Mouse (Mus musculus) neural tube, embryonic 15.5 days (tissue): ENCODE data around the gene Naa10. TPM values are rescaled to one million over a fixed set of nuclear protein-coding genes. Genes with fewer than 3 reads are reported as not detected.

Experiments used
- ATAC-seq: fragments of 200-750 bp; cut with Nextera tagmentation; 2 replicates; pipeline ENCODE4 v1.8.0; 2017; ENCODE audit warnings: mild to moderate bottlenecking, moderate TSS enrichment, moderate library complexity; ENCODE audit not compliant: low FRiP score
- H3K27ac ChIP-seq: fragments of 300-500 bp; sonication (generic); replicated peaks from 2 replicates; pipeline ENCODE4 v1.5.1; 2015; ENCODE audit warnings: mild to moderate bottlenecking, inconsistent platforms
- H3K27me3 ChIP-seq: fragments of 300-500 bp; sonication (generic); replicated peaks from 2 replicates; pipeline ENCODE4 v1.6.1; 2015; ENCODE audit warnings: inconsistent platforms
- H3K36me3 ChIP-seq: fragments of 300-500 bp; sonication (generic); 2 replicates; pipeline ENCODE4 v1.6.1; 2015; ENCODE audit warnings: inconsistent platforms
- H3K4me1 ChIP-seq: fragments of 300-500 bp; sonication (generic); 2 replicates; pipeline ENCODE4 v1.6.1; 2015; ENCODE audit warnings: inconsistent platforms
- H3K4me2 ChIP-seq: fragments of 300-500 bp; sonication (generic); 2 replicates; pipeline ENCODE4 v1.6.1; 2015; ENCODE audit warnings: inconsistent platforms, mild to moderate bottlenecking, moderate library complexity
- H3K4me3 ChIP-seq: fragments of 300-500 bp; sonication (generic); replicated peaks from 2 replicates; pipeline ENCODE4 v1.5.1; 2015; ENCODE audit warnings: mild to moderate bottlenecking, inconsistent platforms
- H3K9ac ChIP-seq: fragments of 300-500 bp; sonication (generic); replicated peaks from 2 replicates; pipeline ENCODE4 v1.6.1; 2015; ENCODE audit warnings: mild to moderate bottlenecking, inconsistent platforms
- H3K9me3 ChIP-seq: fragments of 300-500 bp; sonication (generic); replicated peaks from 2 replicates; pipeline ENCODE4 v1.6.1; 2016; ENCODE audit warnings: inconsistent platforms
- WGBS: fragments of 180-500 bp; shearing (Covaris S2); methylation state at CpG from one replicate; pipeline ENCODE4 v1.1.7; 2015; ENCODE audit warnings: mixed read lengths; 5-methylcytosine and 5-hydroxymethylcytosine counted together
- polyA plus RNA-seq: library from polyadenylated mRNA; unstranded; fragments of >200 nt; fragmentation: Nextera tagmentation; extraction: Ambion mirVana; gene quantifications from 2 replicates; pipeline ENCODE4 v1.2.1, GENCODE M21; 2015

Gene Naa10
- polyA plus RNA-seq, 1 experiment from 2014 or later: 110 TPM

DNA sequence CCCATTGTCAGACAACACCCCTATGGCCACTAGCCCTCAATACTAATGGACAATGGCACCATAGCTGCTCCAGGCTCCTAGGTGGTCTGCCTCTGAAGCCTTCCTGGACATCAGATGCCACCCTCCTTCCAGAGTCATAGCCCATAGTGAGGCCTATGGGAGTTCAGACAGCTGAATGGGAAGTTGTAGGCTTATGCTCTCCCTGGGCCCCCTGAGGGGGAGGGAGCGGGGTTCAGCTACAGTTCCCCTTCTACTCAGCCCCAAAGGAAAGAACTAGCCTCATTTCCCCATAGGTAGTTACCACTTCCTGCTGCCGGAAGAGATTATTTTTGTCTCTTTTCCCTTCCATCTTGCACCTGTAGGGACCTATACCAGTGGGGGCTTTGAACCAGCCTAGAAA lies 10.2 kb downstream of the Naa10 start:
- H3K4me3 ChIP-seq: no peak overlapping the region
- 81% methylated on average over 2 of the region's 2 CpGs for WGBS
- no peak overlapping the region for H3K27ac ChIP-seq
- no peak overlapping the region for H3K9ac ChIP-seq
- 0 out of 2 replicates have a peak, but pooled peaks cover 4% of the 10 kb centered on the region for H3K4me1 ChIP-seq
- H3K27me3 ChIP-seq: no peaks in the 10 kb centered on the region
- H3K36me3 ChIP-seq: no peaks in the 10 kb centered on the region
- H3K9me3 ChIP-seq: no peaks in the 10 kb centered on the region
- ATAC-seq: no peak
- H3K4me2 ChIP-seq: no peak overlapping the region

DNA sequence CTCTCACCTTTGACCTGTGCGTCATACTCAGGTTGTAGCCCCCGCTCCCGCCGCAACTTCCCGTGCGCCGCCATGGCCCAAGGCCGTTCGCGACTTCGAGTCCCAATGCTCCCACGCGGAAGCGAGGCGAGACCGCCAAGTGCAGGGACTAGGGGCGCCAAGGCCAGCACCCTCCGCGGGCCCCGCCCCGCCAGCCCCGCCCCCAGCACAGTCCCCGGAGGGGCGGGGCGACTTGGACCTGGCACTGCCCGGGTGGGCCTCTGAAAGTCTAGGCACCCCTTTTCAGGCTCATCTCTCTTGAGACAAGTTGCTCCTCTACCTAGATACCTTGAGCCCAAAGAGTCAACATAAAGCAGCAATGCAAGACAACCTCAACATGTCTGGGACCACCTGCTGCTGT lies 10.6 kb downstream of the Naa10 start:
- Histone ChIP-seq H3K4me2 (peak overlapping the region; percentile 39), H3K4me3 (peak overlapping the region; percentile 6; the same call in 1 of the 2 replicates)
- WGBS: 31% methylated on average over 24 of the region's 26 CpGs

DNA sequence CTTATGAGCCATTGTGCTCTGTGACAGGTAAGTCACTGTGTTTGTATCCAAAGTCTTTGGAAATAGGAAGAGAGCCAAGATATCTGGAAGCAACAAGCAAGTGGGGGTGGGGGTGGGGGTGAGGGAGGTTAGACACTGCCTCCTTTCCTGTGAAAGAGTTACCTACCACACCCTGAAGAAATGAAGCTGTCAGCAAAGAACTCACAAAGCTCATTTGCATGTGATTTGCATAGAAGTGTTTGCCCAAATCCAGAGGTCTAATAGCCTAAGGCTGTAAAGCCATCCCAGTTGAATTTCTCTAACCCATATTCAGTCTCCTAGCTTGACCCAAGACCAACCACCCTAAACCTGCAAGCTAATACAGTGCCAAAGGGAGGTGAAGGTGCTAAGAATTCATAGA lies 11.3 kb downstream of the Naa10 start:
- no peaks in the 10 kb centered on the region for H3K27me3 ChIP-seq
- ATAC-seq: no peak
- H3K9ac ChIP-seq: no peak overlapping the region
- no peaks in the 10 kb centered on the region for H3K9me3 ChIP-seq
- H3K4me1 ChIP-seq: 0 out of 2 replicates have a peak, but pooled peaks cover 4% of the 10 kb centered on the region
- no peak overlapping the region for H3K27ac ChIP-seq
- H3K4me2 ChIP-seq: no peak overlapping the region
- no peaks in the 10 kb centered on the region for H3K36me3 ChIP-seq
- H3K4me3 ChIP-seq: no peak overlapping the region

More for the DNA sequence above, 10.6 kb downstream of the Naa10 start:
- H3K4me1 ChIP-seq: 0 out of 2 replicates have a peak, but pooled peaks cover 4% of the 10 kb centered on the region
- H3K27ac ChIP-seq: no peak overlapping the region
- no peak overlapping the region for H3K9ac ChIP-seq
- ATAC-seq: no peak
- H3K36me3 ChIP-seq: no peaks in the 10 kb centered on the region
- no peaks in the 10 kb centered on the region for H3K27me3 ChIP-seq
- H3K9me3 ChIP-seq: no peaks in the 10 kb centered on the region

DNA sequence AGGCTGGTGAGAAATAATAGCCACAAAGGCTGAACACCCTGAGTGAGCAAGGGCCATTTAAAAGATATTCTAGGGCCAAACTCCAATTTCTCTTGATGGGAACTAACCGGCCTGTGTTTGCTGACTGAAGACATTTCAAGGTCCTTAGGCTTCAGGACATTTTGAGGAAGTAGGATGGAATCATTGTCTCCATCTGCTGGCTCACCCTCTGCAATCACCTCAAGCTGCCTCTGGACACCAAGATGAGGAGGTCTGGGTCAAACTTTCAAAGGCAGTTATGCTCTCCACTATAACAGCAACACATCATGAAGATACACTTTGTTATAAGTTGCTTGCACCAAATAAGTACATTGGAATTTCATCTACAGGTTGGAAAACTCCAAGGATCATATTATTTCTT lies 11.7 kb downstream of the Naa10 start:
- H3K4me2 ChIP-seq: no peak overlapping the region
- no peaks in the 10 kb centered on the region for H3K27me3 ChIP-seq
- no peak overlapping the region for H3K4me3 ChIP-seq
- ATAC-seq: no peak
- H3K36me3 ChIP-seq: no peaks in the 10 kb centered on the region
- no peak overlapping the region for H3K27ac ChIP-seq
- 0 out of 2 replicates have a peak, but pooled peaks cover 4% of the 10 kb centered on the region for H3K4me1 ChIP-seq
- WGBS: 90% methylated on average over 1 of the region's 1 CpGs
- H3K9ac ChIP-seq: no peak overlapping the region
- no peaks in the 10 kb centered on the region for H3K9me3 ChIP-seq

DNA sequence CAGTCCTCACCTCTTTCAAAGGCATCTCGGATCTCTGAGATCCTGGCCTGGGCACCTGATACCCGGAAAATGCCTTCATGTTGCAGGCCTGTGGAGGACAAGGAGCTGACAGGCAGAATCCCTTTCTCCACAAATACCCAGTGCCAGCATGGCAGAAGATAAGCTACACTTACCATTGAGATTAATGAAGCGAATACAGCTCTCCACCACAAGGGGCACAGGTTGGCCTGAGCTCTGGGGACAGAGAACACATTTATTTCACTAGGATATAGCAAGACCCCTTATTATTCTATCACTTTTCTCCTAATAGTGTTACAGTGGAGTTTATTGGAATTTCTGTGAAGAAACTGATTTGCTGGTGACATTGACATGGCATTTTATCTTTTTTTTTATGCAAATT lies 23.8 kb downstream of the Naa10 start:
- WGBS: 77% methylated on average over 3 of the region's 3 CpGs
- Histone ChIP-seq H3K27me3 (no peaks in the 10 kb centered on the region), H3K9ac (no peak overlapping the region), H3K9me3 (no peaks in the 10 kb centered on the region), H3K27ac (no peak overlapping the region), H3K36me3 (no peaks in the 10 kb centered on the region), H3K4me3 (no peak overlapping the region), H3K4me1 (no peaks in the 10 kb centered on the region), H3K4me2 (no peak overlapping the region)
- no peak for ATAC-seq

DNA sequence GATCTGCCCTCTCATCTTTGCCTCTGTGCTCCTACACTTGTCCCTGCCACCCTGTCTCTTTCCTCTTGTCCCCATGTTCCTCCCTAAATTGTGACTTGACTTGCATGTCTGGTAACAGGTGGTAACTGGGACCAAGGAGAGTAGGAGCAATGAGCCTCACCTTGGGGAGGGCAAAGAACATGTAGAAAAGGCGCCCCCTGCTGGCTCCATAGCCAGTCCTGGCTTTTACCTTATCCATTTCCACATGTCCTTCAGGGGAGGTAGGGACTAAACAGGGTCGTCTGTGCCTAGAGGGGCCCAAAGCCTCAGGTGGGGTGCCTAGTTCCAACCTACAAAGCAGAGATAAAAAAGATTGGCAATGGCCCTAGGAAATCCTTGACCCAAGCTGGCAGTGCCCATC lies 26.0 kb downstream of the Naa10 start, which contains the start of gene L1cam:
L1cam (minus strand) TSS at position 387 of the 400 bp plus-strand sequence.
- H3K4me3 ChIP-seq: no peak within 1 kb of the TSS
- no peaks in the 10 kb centered on the region for H3K4me1 ChIP-seq
- H3K9me3 ChIP-seq: no peaks in the 10 kb centered on the region
- no peak within 1 kb of the TSS for H3K4me2 ChIP-seq
- H3K27ac ChIP-seq: no peak within 1 kb of the TSS
- ATAC-seq: no peak
- WGBS: 30% methylated on average over 2 of the region's 2 CpGs
- no peaks in the 10 kb centered on the region for H3K36me3 ChIP-seq
- H3K9ac ChIP-seq: no peak within 1 kb of the TSS
- H3K27me3 ChIP-seq: no peaks in the 10 kb centered on the region

DNA sequence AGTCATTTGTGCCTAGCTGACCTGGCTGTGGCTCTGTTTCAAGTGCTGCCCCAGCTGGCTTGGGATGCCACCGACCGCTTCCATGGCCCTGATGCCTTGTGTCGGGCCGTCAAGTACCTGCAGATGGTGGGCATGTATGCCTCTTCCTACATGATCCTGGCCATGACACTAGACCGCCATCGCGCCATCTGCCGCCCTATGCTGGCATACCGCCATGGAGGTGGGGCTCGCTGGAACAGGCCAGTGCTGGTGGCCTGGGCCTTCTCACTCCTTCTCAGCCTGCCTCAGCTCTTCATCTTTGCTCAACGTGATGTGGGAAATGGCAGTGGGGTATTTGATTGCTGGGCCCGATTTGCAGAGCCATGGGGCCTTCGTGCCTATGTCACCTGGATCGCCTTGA lies 28.9 kb downstream of the Naa10 start:
- no peaks in the 10 kb centered on the region for H3K36me3 ChIP-seq
- H3K9ac ChIP-seq: no peak overlapping the region
- H3K4me3 ChIP-seq: no peak overlapping the region
- no peaks in the 10 kb centered on the region for H3K9me3 ChIP-seq
- H3K27ac ChIP-seq: no peak overlapping the region
- no peak for ATAC-seq
- no peaks in the 10 kb centered on the region for H3K27me3 ChIP-seq
- no peak overlapping the region for H3K4me2 ChIP-seq
- WGBS: 89% methylated on average over 14 of the region's 14 CpGs
- H3K4me1 ChIP-seq: no peaks in the 10 kb centered on the region

DNA sequence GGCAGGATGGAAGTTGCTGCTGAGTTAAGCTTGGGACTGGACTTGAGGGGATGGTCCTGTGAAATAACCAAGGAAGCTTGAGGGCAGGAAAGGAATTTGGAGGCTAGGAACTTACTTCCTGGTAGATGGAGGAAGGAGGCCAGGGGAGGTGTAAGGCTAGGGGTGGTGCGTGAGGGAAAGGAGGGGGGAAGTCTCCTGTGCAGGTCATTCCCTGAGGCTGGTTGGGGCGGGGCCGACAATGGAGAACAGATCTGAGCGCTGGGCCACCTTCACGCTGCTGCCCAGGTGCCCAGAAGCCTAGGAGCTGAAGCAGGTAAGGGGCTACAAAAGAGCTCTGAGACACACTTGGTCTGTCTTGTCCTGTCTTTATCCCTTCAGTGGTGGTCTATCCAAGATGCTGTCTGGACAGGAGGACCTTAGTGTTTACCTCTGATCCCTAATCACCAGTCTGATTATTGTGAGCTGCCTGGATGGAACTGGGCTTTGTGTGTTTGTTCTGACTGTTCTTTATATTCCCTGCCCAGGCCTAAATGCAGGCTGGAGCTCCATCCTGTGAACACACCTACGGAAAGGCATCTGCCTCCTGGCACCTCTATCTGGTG lies 30.1 kb downstream of the Naa10 start, which contains the start of gene Avpr2:
Avpr2 (plus strand) TSS at position 552 of the 602 bp plus-strand sequence.
- Histone ChIP-seq H3K9me3 (no peaks in the 10 kb centered on the region), H3K9ac (no peak within 1 kb of the TSS), H3K4me2 (no peak within 1 kb of the TSS), H3K4me1 (no peaks in the 10 kb centered on the region), H3K36me3 (no peaks in the 10 kb centered on the region), H3K27me3 (no peaks in the 10 kb centered on the region), H3K27ac (no peak within 1 kb of the TSS), H3K4me3 (no peak within 1 kb of the TSS)
- WGBS: 82% methylated on average over 6 of the region's 6 CpGs
- no peak for ATAC-seq

DNA sequence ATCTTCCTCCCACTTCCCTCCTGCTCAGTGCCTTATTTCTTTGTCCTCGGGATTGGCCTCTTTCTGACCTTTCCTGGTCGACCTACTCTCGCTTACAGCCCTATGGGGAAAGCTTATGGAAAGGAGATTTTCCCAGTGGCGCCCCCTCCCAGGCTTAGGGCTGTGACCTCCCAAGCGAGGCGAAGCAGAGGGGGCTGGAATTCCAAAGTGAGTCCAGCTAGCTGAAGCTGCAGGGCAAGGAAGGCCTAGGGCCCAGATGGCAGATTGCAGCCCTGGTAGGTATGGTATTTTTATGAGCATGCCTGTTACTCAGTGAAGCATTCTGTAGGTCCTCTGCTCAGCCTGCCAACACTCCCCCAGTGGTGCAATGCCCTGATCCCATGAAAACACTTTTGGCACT lies 40.3 kb downstream of the Naa10 start:
- WGBS: 24% methylated on average over 6 of the region's 6 CpGs
- H3K36me3 ChIP-seq: no peaks in the 10 kb centered on the region
- peak overlapping the region; percentile 60 for H3K4me2 ChIP-seq
- ATAC-seq: no peak
- H3K4me3 ChIP-seq: peak overlapping the region; percentile 55
- H3K4me1 ChIP-seq: peaks cover 12% of the 10 kb centered on the region; the same call in 1 of the 2 replicates
- H3K9me3 ChIP-seq: no peaks in the 10 kb centered on the region
- H3K9ac ChIP-seq: no peak overlapping the region
- no peaks in the 10 kb centered on the region for H3K27me3 ChIP-seq
- 0 out of 2 replicates have a peak overlapping the region, but pooled peaks have one; percentile 67 for H3K27ac ChIP-seq

DNA sequence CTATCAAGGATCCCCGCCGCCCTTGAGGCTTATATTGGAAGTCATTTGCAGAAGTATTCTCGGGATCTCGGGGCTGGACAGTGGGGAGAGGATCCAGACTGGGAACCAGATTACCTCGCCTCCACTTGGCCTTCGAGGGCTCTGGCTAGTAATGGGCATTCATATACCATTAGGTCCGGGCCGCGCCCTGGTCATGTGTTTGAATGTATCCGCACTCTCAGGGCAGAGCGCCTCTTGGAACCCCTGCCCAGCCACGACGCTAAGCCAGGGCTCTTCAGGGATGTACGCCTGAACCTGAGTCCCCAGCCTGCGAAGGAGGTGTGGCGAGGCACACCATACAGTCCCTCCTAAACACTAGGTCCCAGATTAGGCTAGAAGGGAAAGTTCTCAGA lies 40.7 kb downstream of the Naa10 start:
- Histone ChIP-seq H3K27ac (peak overlapping the region; percentile 67), H3K27me3 (no peaks in the 10 kb centered on the region), H3K4me2 (peak overlapping the region; percentile 60), H3K36me3 (no peaks in the 10 kb centered on the region), H3K9me3 (no peaks in the 10 kb centered on the region), H3K4me1 (peaks cover 12% of the 10 kb centered on the region), H3K4me3 (peak overlapping the region; percentile 55), H3K9ac (peak overlapping the region; percentile 58)
- ATAC-seq: peak; percentile 46
- WGBS: 30% methylated on average over 16 of the region's 16 CpGs

DNA sequence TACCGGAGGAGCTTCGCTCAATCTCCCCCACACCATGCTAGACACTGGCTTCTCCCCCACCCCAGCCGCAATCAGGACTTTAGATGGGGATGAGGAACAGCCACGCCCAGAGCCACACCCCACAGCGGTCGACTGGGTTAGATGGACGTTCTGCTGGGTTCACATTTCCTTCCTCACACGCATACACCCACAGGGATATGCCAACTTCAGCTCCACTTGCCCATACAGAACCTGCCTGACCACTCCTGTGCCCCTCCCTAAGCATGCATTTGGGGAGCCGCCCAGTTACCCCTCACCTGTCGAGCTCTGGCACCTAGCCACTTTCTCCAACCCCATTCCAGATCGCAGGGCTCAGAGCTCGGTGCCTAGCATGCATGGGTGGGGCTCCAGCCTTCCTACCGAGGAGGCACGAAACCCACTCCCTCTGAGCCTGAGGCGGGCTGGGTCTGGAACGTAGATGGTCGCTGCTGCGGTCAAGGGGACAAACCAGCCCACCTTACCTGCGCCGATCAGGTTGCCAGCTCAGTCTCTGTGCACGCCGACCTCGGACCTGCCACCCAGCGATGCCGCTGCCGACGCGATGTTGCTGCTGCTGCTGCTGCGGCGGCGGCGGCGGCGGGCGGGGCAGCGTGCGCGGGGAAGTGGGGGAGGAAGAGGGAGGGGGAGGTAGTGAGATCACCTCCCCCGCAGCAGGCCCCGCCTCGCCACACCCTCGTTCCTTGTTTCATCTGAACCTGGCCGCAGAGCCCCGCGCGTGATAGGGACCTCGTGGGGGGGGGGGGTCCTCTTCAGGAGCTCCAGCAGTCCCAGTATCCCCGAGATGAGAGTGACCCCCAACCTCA lies 41.3 kb downstream of the Naa10 start:
- peak; percentile 67 for ATAC-seq
- WGBS: 23% methylated on average over 31 of the region's 48 CpGs

DNA sequence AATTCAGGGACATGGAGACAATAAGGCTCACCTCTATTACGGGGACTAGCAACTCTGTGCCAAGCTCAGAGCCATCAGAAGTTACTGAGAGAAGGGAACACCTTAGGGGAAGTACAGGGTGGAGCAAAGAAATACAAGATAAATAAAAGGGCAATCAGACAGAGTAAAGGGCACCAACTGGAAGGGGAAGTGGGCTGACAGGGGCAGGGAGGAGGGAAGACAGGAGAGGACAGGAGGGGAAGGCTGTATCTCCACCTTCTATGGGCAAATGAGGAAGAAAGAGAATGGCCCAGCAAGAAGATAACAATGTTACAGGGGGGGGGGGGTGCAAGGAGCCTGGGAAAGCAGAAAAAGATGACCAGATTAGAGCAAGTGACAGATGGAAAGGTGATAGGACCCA lies 44.7 kb downstream of the Naa10 start:
- Histone ChIP-seq H3K4me1 (peaks cover 18% of the 10 kb centered on the region), H3K36me3 (no peaks in the 10 kb centered on the region), H3K4me3 (no peak overlapping the region), H3K27me3 (no peaks in the 10 kb centered on the region), H3K4me2 (peak overlapping the region; percentile 32), H3K27ac (no peak overlapping the region), H3K9me3 (no peaks in the 10 kb centered on the region), H3K9ac (no peak overlapping the region)
- 79% methylated on average over 1 of the region's 1 CpGs for WGBS
- no peak for ATAC-seq

More for the DNA sequence above, 41.3 kb downstream of the Naa10 start:
- no peaks in the 10 kb centered on the region for H3K27me3 ChIP-seq
- peak overlapping the region; percentile 58 for H3K9ac ChIP-seq
- peak overlapping the region; percentile 60 for H3K4me2 ChIP-seq
- H3K4me3 ChIP-seq: peak overlapping the region; percentile 55
- no peaks in the 10 kb centered on the region for H3K9me3 ChIP-seq
- H3K4me1 ChIP-seq: peaks cover 18% of the 10 kb centered on the region
- H3K36me3 ChIP-seq: no peaks in the 10 kb centered on the region
- H3K27ac ChIP-seq: peak overlapping the region; percentile 67
